Mouse (Mus musculus): ENCODE measurements around the gene Gm33543. TPM values are rescaled to one million over a fixed set of nuclear protein-coding genes. Genes with fewer than 3 reads are reported as not detected.

The Gm33543 gene
- polyA plus RNA-seq, 1 experiment from 2014 or later: not detected

DNA sequence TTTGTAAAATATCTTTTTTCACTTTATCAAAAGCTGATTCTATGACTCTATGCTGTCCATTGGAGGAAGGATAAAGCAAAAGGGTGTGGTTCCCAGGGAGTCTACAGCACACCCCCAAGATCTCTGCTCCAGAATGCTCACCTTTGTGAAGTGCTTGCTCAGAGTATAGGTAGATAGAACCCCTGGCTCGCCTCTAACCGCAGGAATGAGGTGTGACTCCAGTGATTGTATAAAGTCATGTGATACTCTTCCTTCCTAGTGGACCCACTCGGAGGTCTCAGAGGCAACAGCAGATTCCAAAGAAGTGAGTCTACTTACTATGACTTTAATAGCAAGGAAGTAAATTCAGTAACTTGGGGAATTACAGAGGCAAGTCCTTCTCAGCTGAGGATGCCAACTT, 19.9 kb upstream of the Gm33543 start:
- no peak overlapping the region for H3K4me3 ChIP-seq
- peaks cover 4% of the 10 kb centered on the region; the same call in 1 of the 2 replicates for H3K4me1 ChIP-seq
- H3K4me2 ChIP-seq (replicated peaks): no peak overlapping the region
- 77% methylated on average over 3 of the region's 3 CpGs for WGBS
- H3K36me3 ChIP-seq: no peaks in the 10 kb centered on the region
- H3K9ac ChIP-seq: no peak overlapping the region
- H3K27ac ChIP-seq: no peak overlapping the region
- H3K9me3 ChIP-seq: no peaks in the 10 kb centered on the region
- H3K27me3 ChIP-seq: no peaks in the 10 kb centered on the region
- ATAC-seq (ENCODE audit: insufficient number of reproducible peaks, insufficient read depth, low FRiP score, low TSS enrichment): no peak

DNA sequence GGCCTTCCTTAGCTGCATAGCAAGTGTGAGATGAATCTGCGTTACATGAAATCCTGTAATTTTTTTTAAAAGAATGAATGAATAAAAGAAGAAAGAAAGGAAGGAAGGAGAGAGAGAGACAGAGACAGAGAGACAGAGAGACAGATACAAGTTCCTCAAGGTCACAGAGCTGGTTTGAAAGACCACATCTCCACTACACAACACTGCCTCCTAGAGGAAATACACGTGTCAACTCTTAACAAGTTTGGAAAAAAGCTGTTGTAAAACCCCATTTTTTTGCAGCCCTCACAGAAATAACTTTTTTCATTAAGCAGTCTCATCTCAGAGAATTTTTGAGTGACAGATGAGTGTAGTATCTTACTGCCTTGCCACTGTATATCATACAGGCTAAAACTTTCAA, 15.4 kb upstream of the Gm33543 start:
- no peak overlapping the region for H3K27ac ChIP-seq
- H3K36me3 ChIP-seq: no peaks in the 10 kb centered on the region
- no peaks in the 10 kb centered on the region for H3K4me1 ChIP-seq
- no peaks in the 10 kb centered on the region for H3K27me3 ChIP-seq
- no peak for ATAC-seq (ENCODE audit: insufficient number of reproducible peaks, insufficient read depth, low FRiP score, low TSS enrichment)
- no peak overlapping the region for H3K4me2 ChIP-seq (replicated peaks)
- H3K9me3 ChIP-seq: no peaks in the 10 kb centered on the region
- H3K9ac ChIP-seq: no peak overlapping the region
- 35% methylated on average over 2 of the region's 2 CpGs for WGBS
- H3K4me3 ChIP-seq: no peak overlapping the region

DNA sequence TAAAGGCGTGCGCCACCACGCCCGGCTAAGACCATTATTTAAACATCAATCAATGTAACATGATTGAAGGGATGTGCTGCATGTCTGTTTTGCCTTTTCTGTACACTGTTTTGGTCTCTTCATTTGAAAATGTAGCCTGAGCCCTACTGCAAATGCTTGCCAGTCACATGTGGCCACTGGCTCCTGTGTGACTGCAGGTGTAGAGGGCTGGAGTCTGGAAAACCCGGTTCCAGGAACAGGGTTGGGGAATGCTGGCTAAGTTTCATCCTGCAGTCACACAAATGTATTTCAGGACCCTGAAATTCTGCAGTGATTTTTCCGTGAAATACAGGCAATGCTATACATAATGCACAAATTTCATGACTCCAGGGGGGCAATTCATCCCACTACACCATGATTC, 12.7 kb upstream of the Gm33543 start:
- Histone ChIP-seq H3K4me3 (no peak overlapping the region), H3K4me2 (replicated peaks) (no peak overlapping the region), H3K9me3 (no peaks in the 10 kb centered on the region), H3K4me1 (no peaks in the 10 kb centered on the region), H3K27me3 (no peaks in the 10 kb centered on the region), H3K36me3 (no peaks in the 10 kb centered on the region), H3K9ac (no peak overlapping the region), H3K27ac (no peak overlapping the region)
- 92% methylated on average over 6 of the region's 6 CpGs for WGBS
- ATAC-seq (ENCODE audit: insufficient number of reproducible peaks, insufficient read depth, low FRiP score, low TSS enrichment): no peak

DNA sequence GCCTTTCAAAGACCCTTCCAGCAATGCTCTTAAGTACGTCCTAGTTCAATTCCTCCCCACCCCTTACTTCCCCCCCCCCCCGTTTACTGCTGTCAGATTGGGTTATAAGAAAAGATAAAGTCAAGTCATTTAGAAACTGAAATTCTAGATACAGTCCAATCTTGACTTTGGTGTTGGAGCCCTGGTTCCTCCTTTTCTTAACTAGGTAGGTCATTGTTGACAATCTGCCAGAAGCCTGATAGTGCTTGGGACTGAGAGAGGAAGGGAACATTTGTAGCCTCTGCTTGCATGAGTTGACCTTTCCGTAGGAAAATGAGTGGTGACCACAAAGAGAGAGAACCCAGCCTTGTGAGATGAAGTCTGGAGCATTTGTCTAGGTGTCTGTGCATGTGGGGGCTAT, 7.8 kb upstream of the Gm33543 start:
- Histone ChIP-seq H3K4me3 (no peak overlapping the region), H3K9ac (no peak overlapping the region), H3K27me3 (no peaks in the 10 kb centered on the region), H3K4me2 (replicated peaks) (no peak overlapping the region), H3K27ac (no peak overlapping the region), H3K36me3 (no peaks in the 10 kb centered on the region), H3K4me1 (no peaks in the 10 kb centered on the region), H3K9me3 (no peaks in the 10 kb centered on the region)
- no peak for ATAC-seq (ENCODE audit: insufficient number of reproducible peaks, insufficient read depth, low FRiP score, low TSS enrichment)
- WGBS: 77% methylated on average over 3 of the region's 3 CpGs

DNA sequence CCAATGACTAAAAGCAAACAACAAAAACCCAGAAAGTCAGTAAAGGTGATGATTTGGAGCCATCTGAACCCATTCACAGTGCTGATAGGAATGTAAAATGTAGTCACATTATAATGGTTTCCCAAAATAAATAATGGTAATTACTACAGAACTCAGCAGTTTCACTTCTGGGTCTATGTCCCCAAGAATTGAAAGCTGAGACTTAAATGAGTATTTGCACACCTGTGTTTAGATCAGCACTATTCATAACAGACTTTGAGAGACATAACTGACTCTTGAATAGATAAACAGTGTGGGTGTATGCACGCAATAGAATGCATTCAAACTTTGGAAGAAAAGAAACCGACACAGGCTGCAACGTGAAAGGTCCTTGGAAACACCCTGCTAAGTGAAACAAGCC, 4.0 kb upstream of the Gm33543 start:
- Histone ChIP-seq H3K4me2 (replicated peaks) (no peak overlapping the region), H3K4me3 (no peak overlapping the region), H3K9me3 (no peaks in the 10 kb centered on the region), H3K27me3 (no peaks in the 10 kb centered on the region), H3K9ac (no peak overlapping the region), H3K4me1 (no peaks in the 10 kb centered on the region), H3K36me3 (no peaks in the 10 kb centered on the region), H3K27ac (no peak overlapping the region)
- WGBS: 71% methylated on average over 3 of the region's 3 CpGs
- no peak for ATAC-seq (ENCODE audit: insufficient number of reproducible peaks, insufficient read depth, low FRiP score, low TSS enrichment)

DNA sequence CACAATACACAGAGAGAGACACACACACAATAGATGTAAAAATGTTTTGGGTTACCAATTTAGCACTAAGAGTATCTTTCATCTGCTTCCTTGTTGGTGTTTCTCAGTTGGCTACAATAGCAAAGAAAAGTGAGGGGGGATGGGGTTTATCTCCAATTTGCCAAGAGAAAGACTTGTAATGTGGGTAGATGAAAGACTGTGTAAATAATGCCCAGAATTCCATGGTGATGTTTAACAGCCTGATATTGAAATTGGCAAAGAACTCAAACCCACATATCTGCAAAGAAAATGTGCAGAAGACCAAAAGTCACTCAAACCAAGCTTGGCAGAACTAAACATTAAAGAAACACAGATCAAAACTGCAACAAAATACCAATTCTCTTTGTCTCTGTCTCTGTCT, 3.6 kb upstream of the Gm33543 start:
- no peak for ATAC-seq (ENCODE audit: insufficient number of reproducible peaks, insufficient read depth, low FRiP score, low TSS enrichment)
- Histone ChIP-seq H3K4me1 (no peaks in the 10 kb centered on the region), H3K9me3 (no peaks in the 10 kb centered on the region), H3K27me3 (no peaks in the 10 kb centered on the region), H3K4me2 (replicated peaks) (no peak overlapping the region), H3K4me3 (no peak overlapping the region), H3K36me3 (no peaks in the 10 kb centered on the region), H3K9ac (no peak overlapping the region), H3K27ac (no peak overlapping the region)

DNA sequence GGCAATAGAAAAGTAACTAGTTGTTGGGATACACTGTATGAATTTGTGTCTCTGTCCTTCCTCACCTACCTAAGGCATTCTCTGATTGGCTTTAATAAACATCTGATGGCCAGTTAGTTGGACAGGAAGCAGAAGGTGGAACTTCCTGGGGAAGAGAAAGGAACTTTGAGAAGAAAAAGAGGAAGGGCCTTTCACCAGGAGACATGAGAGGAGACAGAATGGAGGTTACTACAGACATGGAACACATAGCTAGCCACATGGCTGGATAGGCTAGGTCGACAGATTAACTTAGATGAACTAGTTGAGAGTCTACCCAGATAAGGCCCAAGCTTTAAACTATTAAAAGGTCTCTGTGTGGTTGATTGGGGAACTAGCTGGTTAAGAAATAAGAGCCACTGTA, 1.1 kb upstream of the Gm33543 start:
- no peak overlapping the region for H3K4me2 ChIP-seq (replicated peaks)
- no peak overlapping the region for H3K27ac ChIP-seq
- H3K4me3 ChIP-seq: no peak overlapping the region
- no peak for ATAC-seq (ENCODE audit: insufficient number of reproducible peaks, insufficient read depth, low FRiP score, low TSS enrichment)
- H3K36me3 ChIP-seq: no peaks in the 10 kb centered on the region
- H3K9me3 ChIP-seq: no peaks in the 10 kb centered on the region
- H3K4me1 ChIP-seq: no peaks in the 10 kb centered on the region
- 91% methylated on average over 1 of the region's 1 CpGs for WGBS
- H3K27me3 ChIP-seq: no peaks in the 10 kb centered on the region
- H3K9ac ChIP-seq: no peak overlapping the region

DNA sequence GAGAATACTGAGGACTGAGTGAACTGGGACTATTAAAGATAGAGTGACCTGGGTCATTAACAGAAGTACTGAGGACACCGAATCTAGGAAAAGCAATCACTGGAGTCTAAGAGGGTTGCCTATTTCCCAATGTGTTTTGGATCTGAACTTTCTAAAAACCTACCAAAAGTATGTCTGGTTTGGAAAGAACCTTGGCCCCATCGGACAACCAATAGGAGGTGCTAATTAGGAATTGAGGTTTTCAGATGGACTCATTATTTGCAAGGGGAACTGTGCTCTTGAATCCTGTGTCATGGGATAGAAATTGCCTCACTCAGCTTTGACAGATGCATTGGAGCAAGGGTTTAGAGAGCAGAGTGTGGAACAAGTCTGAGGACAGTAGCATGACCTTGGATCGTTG, 1.5 kb downstream of the Gm33543 start:
- H3K4me1 ChIP-seq: 0 out of 2 replicates have a peak, but pooled peaks cover 3% of the 10 kb centered on the region
- 95% methylated on average over 3 of the region's 3 CpGs for WGBS
- no peak for ATAC-seq (ENCODE audit: insufficient number of reproducible peaks, insufficient read depth, low FRiP score, low TSS enrichment)
- no peak overlapping the region for H3K4me2 ChIP-seq (replicated peaks)
- no peaks in the 10 kb centered on the region for H3K27me3 ChIP-seq
- H3K27ac ChIP-seq: no peak overlapping the region
- H3K9ac ChIP-seq: no peak overlapping the region
- H3K4me3 ChIP-seq: no peak overlapping the region
- no peaks in the 10 kb centered on the region for H3K36me3 ChIP-seq
- H3K9me3 ChIP-seq: no peaks in the 10 kb centered on the region

DNA sequence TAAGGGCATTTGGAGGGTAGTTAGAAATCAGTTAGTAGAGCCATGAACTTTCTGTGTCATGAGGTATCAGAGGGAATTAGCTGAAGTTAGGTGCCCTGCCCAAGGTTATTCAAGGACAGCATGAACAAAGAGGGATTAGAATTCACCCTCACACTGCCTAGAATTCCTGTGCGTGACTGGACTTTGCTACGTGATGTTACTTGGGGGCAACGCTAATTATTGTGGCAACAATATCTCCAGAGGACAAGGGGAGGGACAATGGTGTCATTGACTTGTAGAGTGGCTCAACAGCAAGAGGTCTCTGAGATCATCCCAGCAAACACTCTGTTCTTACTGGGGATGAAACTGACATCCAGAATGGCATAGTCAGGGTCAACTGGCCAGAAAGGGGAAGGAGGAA, 2.9 kb downstream of the Gm33543 start:
- H3K27ac ChIP-seq: no peak overlapping the region
- 47% methylated on average over 3 of the region's 3 CpGs for WGBS
- H3K4me3 ChIP-seq: no peak overlapping the region
- H3K36me3 ChIP-seq: no peaks in the 10 kb centered on the region
- H3K4me1 ChIP-seq: 0 out of 2 replicates have a peak, but pooled peaks cover 3% of the 10 kb centered on the region
- no peak overlapping the region for H3K9ac ChIP-seq
- no peak for ATAC-seq (ENCODE audit: insufficient number of reproducible peaks, insufficient read depth, low FRiP score, low TSS enrichment)
- no peaks in the 10 kb centered on the region for H3K27me3 ChIP-seq
- no peak overlapping the region for H3K4me2 ChIP-seq (replicated peaks)
- H3K9me3 ChIP-seq: no peaks in the 10 kb centered on the region

DNA sequence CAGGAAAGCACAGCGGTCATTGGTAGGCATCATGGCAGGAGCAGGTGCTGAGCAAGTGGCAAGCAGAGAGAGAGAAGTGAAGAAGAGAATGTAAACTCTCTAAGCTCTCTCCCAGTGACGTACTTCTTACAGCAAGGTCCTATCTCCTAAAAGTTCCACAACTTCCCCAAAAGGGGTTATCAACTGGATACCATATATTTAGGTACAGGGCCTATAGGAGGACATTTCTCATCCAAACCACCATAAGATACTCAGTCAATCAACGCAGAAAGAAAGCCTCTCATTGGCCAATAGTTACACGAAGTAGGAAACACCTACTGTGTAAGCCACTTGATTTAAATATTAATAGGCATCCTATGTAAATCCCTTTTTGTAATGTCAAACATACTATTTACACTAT, 3.7 kb downstream of the Gm33543 start:
- 0 out of 2 replicates have a peak, but pooled peaks cover 3% of the 10 kb centered on the region for H3K4me1 ChIP-seq
- H3K4me2 ChIP-seq (replicated peaks): no peak overlapping the region
- no peaks in the 10 kb centered on the region for H3K36me3 ChIP-seq
- H3K9me3 ChIP-seq: no peaks in the 10 kb centered on the region
- H3K27ac ChIP-seq: no peak overlapping the region
- no peak overlapping the region for H3K9ac ChIP-seq
- WGBS: 83% methylated on average over 4 of the region's 4 CpGs
- no peak for ATAC-seq (ENCODE audit: insufficient number of reproducible peaks, insufficient read depth, low FRiP score, low TSS enrichment)
- no peaks in the 10 kb centered on the region for H3K27me3 ChIP-seq
- H3K4me3 ChIP-seq: no peak overlapping the region

DNA sequence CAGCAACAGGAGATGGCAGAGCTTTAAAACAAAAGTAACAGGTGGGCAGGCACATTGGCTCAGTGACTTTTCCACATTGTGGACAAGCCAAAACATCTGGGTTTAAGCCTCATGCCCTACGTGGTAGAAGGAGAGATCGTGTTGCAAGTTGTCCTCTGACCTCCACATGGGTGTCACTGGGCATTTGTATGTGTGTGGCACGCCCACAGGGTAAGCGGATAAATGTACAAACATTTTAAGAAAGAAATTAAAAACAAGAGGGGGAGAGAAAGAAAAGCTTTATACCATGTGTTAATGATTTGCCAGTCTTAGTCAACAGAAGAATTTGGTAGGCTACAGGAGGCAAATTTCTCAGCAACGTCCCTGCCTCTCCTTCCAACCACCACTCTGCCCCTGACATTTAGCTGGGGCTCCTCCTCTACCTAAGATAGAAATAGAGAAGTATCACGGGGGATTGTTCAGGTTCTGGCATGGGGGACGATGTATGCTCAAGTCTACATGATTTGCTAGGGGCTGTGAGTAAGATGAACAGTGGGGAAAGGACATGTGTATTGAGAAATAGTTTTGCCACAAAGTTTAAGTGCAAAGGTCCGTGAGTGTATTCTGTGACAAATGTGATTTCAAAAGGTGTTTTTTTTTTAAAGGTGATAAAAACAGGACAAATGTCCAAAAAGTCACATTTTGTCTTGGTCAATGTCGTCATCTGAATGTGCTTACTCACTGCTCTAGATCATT, 6.0 kb downstream of the Gm33543 start:
- H3K27me3 ChIP-seq: no peaks in the 10 kb centered on the region
- no peak overlapping the region for H3K27ac ChIP-seq
- no peak overlapping the region for H3K9ac ChIP-seq
- 0 out of 2 replicates have a peak, but pooled peaks cover 3% of the 10 kb centered on the region for H3K4me1 ChIP-seq
- ATAC-seq (ENCODE audit: insufficient number of reproducible peaks, insufficient read depth, low FRiP score, low TSS enrichment): no peak
- no peaks in the 10 kb centered on the region for H3K36me3 ChIP-seq
- no peaks in the 10 kb centered on the region for H3K9me3 ChIP-seq
- WGBS: 50% methylated on average over 9 of the region's 9 CpGs
- H3K4me2 ChIP-seq (replicated peaks): no peak overlapping the region
- no peak overlapping the region for H3K4me3 ChIP-seq

DNA sequence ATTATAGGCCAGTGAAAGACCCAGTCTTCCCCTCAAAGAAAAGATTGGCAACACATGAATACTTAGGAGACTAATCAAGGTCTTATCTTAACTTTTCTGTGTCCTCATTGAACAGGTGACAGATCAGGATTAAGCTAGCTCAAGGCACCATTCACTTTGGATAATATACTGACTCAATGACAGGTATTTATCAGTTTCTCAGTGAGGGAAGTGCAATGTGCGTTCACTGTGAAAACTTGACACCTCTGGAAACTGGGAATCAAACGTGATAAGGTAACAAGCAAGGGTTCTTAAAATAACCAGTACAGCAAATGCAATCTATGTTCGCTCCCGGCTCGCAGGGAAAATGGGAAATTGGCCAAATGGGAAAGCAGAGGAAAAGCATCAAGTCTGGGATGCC, 11.8 kb downstream of the Gm33543 start:
- Histone ChIP-seq H3K36me3 (no peaks in the 10 kb centered on the region), H3K9ac (no peak overlapping the region), H3K4me1 (no peaks in the 10 kb centered on the region), H3K27me3 (no peaks in the 10 kb centered on the region), H3K4me2 (replicated peaks) (no peak overlapping the region), H3K9me3 (no peaks in the 10 kb centered on the region), H3K4me3 (no peak overlapping the region), H3K27ac (no peak overlapping the region)
- 80% methylated on average over 5 of the region's 5 CpGs for WGBS
- no peak for ATAC-seq (ENCODE audit: insufficient number of reproducible peaks, insufficient read depth, low FRiP score, low TSS enrichment)

DNA sequence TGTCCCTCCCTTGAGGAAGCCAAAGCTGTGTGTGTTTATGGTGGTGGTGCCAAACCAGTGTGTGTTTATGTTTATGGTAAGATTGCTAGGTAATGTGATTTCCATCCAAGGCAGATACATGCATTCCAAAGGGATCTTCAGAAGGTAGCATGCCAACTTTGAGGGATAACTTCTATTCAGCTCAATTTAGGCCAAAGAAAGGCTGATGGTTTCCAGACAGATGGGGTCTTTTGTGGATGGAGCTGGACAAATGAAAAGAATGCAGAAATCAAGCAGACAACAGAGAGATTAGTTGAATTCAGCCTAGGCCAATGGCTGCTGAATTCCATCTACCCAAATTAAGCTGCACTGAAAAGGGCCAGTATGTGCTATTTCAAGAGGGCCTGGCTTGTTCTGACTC, 13.3 kb downstream of the Gm33543 start:
- no peaks in the 10 kb centered on the region for H3K36me3 ChIP-seq
- H3K27ac ChIP-seq: no peak overlapping the region
- no peak overlapping the region for H3K4me3 ChIP-seq
- H3K4me2 ChIP-seq (replicated peaks): no peak overlapping the region
- no peak overlapping the region for H3K9ac ChIP-seq
- H3K4me1 ChIP-seq: no peaks in the 10 kb centered on the region
- ATAC-seq (ENCODE audit: insufficient number of reproducible peaks, insufficient read depth, low FRiP score, low TSS enrichment): no peak
- no peaks in the 10 kb centered on the region for H3K9me3 ChIP-seq
- H3K27me3 ChIP-seq: no peaks in the 10 kb centered on the region
